Mouse (Mus musculus) liver, embryonic 12.5 days (tissue): Measurements from ENCODE around the gene Sh3glb1. TPM values are rescaled to one million over a fixed set of nuclear protein-coding genes. Genes with fewer than 3 reads are reported as not detected.

Experiments used
- ATAC-seq: fragments of 200-750 bp; cut with Nextera tagmentation; 2 replicates; pipeline ENCODE4 v1.8.0; 2017; ENCODE audit warnings: moderate number of reproducible peaks, mild to moderate bottlenecking, moderate library complexity
- H3K27ac ChIP-seq: fragments of 300-500 bp; sonication (generic); 2 replicates; pipeline ENCODE4 v1.5.1; 2016; ENCODE audit warnings: mild to moderate bottlenecking
- H3K27me3 ChIP-seq: fragments of 300-500 bp; sonication (generic); replicated peaks from 2 replicates; pipeline ENCODE4 v1.6.1; 2016; ENCODE audit warnings: mild to moderate bottlenecking, moderate library complexity
- H3K36me3 ChIP-seq: fragments of 300-500 bp; sonication (generic); 2 replicates; pipeline ENCODE4 v1.6.1; 2016; ENCODE audit warnings: mild to moderate bottlenecking, moderate library complexity
- H3K4me1 ChIP-seq: fragments of 300-500 bp; sonication (generic); 2 replicates; pipeline ENCODE4 v1.6.1; 2016
- H3K4me2 ChIP-seq: fragments of 300-500 bp; sonication (generic); 2 replicates; pipeline ENCODE4 v1.6.1; 2016; ENCODE audit warnings: mild to moderate bottlenecking, moderate library complexity
- H3K4me3 ChIP-seq: fragments of 300-500 bp; sonication (generic); 2 replicates; pipeline ENCODE4 v1.5.1; 2016; ENCODE audit warnings: mild to moderate bottlenecking, moderate library complexity
- H3K9ac ChIP-seq: fragments of 300-500 bp; sonication (generic); 2 replicates; pipeline ENCODE4 v1.6.1; 2016; ENCODE audit warnings: mild to moderate bottlenecking, moderate library complexity
- H3K9me3 ChIP-seq: fragments of 300-500 bp; sonication (generic); replicated peaks from 2 replicates; pipeline ENCODE4 v1.6.1; 2016; ENCODE audit warnings: mild to moderate bottlenecking, moderate library complexity
- WGBS: fragments of 180-500 bp; shearing (Covaris S2); methylation state at CpG from one replicate; pipeline ENCODE4 v1.1.7; 2016; ENCODE audit not compliant: insufficient replicate concordance; 5-methylcytosine and 5-hydroxymethylcytosine counted together
- polyA plus RNA-seq: library from polyadenylated mRNA; unstranded; fragments of >200 nt; fragmentation: Nextera tagmentation; extraction: Ambion mirVana; gene quantifications from 2 replicates; pipeline ENCODE4 v1.2.1, GENCODE M21; 2016

The Sh3glb1 gene
- polyA plus RNA-seq, 1 experiment from 2014 or later: 88.7 TPM

DNA sequence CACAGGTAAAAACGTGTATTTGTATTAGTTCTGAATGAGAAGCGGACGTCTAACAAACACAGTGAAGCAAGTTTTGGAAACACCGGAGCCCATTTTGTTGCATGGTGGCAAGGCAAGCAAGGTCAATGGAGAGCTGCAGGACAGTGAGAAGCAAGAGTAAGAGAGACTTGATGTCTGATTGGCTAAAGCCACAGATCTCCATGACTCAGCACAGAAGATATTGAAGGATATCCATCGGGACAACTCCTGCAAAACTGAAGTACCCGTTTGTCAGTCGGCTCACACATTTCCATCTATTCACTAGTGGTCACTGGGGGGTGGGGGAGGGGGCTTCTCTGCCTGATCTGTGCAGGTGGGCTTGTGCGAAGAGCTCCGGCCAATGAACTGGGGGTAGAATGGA, 52.1 kb downstream of the Sh3glb1 start:
- ATAC-seq: no peak
- H3K27me3 ChIP-seq: no peaks in the 10 kb centered on the region
- H3K9ac ChIP-seq: no peak overlapping the region
- H3K36me3 ChIP-seq: no peaks in the 10 kb centered on the region
- H3K4me1 ChIP-seq: peaks cover 93% of the 10 kb centered on the region
- no peak overlapping the region for H3K4me3 ChIP-seq
- H3K4me2 ChIP-seq: no peak overlapping the region
- no peaks in the 10 kb centered on the region for H3K9me3 ChIP-seq
- H3K27ac ChIP-seq: peak overlapping the region; percentile 98
- WGBS: 79% methylated on average over 9 of the region's 9 CpGs

GRCm38 (mm10) chr3:144664363-144665299, 55.5 kb downstream of the Sh3glb1 start:
- 60% methylated on average over 22 of the region's 22 CpGs for WGBS
- Histone ChIP-seq H3K36me3 (no peaks in the 10 kb centered on the region), H3K9ac (no peak overlapping the region), H3K27ac (no peak overlapping the region; the same call in 1 of the 2 replicates), H3K9me3 (no peaks in the 10 kb centered on the region), H3K27me3 (no peaks in the 10 kb centered on the region), H3K4me1 (peaks cover 84% of the 10 kb centered on the region), H3K4me2 (no peak overlapping the region), H3K4me3 (no peak overlapping the region)
- no peak for ATAC-seq

DNA sequence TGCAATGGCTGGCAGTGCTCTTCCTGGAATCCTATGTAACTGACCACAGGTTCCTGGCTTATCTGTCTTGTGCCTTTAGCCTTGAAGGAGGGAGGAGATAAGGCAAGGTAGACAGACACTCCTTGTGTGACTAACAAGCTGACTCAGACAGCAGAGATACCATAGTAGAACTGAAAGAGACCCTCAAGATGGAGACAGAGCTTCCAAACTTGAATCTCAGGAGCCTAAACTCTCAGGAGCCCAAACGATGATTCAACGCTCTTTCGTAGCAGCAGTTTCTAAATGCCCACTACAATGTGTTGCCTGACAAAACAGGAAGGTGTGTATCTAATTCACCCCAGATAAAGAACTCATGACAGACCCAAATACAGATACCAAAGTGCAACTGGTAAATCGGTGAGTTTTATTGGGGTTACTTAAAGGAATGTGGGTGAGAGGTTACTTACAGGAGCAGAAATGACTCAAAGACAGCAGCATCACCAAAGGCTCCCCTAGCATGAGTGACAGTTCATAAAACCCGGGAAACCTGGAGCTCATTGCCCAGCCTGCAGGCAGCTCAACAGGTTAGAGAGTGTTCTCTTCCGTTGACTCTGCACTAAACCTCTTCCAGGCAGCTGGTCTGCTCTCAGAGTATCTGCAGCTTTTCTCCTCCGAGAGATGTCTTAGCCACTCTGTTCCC, 56.6 kb downstream of the Sh3glb1 start:
- ATAC-seq: peak; percentile 69
- Histone ChIP-seq H3K36me3 (no peaks in the 10 kb centered on the region), H3K4me1 (peaks cover 74% of the 10 kb centered on the region), H3K27ac (peak overlapping the region; percentile 78; the same call in 1 of the 2 replicates), H3K27me3 (no peaks in the 10 kb centered on the region), H3K4me2 (peak overlapping the region; percentile 36; the same call in 1 of the 2 replicates), H3K9ac (peak overlapping the region; percentile 18; the same call in 1 of the 2 replicates), H3K9me3 (no peaks in the 10 kb centered on the region), H3K4me3 (no peak overlapping the region)
- 59% methylated on average over 7 of the region's 7 CpGs for WGBS

GRCm38 (mm10) chr3:144662215-144662852, 57.8 kb downstream of the Sh3glb1 start:
- Histone ChIP-seq H3K4me1 (peaks cover 61% of the 10 kb centered on the region), H3K9me3 (no peaks in the 10 kb centered on the region), H3K9ac (no peak overlapping the region), H3K4me2 (peak overlapping the region; percentile 36), H3K27me3 (no peaks in the 10 kb centered on the region), H3K27ac (peak overlapping the region; percentile 78), H3K36me3 (no peaks in the 10 kb centered on the region), H3K4me3 (no peak overlapping the region)
- WGBS: 19% methylated on average over 8 of the region's 8 CpGs
- ATAC-seq: peak; percentile 80

DNA sequence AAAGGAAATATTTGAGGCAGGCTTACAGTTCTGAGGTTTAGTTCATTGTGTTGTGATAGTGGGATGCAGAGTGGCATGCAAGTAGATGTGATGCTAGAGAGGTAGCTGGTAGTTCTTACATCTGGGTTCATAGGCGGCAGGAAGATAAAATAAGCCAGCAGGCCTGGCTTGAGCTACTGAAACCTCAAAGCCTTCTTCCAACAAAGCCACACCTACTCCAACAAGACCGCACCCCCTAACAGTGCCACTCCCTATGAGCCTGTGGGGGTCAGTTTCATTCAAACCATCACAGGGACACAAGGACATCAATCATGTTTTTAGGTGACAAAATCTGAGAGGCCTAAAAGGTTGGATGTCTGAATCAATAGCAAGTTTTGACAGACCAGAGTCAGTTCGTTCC, 58.7 kb downstream of the Sh3glb1 start:
- ATAC-seq: peak; percentile 75; the same call in 1 of the 2 replicates
- no peak overlapping the region for H3K4me3 ChIP-seq
- no peaks in the 10 kb centered on the region for H3K36me3 ChIP-seq
- no peak overlapping the region for H3K4me2 ChIP-seq
- H3K4me1 ChIP-seq: peaks cover 56% of the 10 kb centered on the region
- peak overlapping the region; percentile 46 for H3K27ac ChIP-seq
- 70% methylated on average over 3 of the region's 3 CpGs for WGBS
- H3K9ac ChIP-seq: no peak overlapping the region
- no peaks in the 10 kb centered on the region for H3K9me3 ChIP-seq
- no peaks in the 10 kb centered on the region for H3K27me3 ChIP-seq

DNA sequence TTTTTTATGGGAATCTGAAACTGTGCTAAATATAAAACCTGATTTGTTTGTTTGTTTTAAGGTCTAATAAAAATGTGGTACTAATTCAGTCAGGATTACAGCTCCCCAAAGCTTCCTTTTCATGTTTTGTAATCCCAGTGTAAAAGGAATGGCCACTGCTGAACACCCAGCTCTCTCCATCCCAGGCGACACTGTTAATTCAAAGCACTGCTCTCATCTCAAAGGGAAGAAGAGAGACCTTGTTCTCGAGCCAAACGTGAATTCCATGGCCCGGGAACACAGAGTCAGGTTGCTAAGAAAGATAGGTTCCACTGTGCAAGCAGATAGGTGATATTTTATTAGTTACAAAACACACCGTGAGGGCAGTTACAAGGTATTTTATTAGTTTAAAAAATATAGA, 75.9 kb downstream of the Sh3glb1 start:
- ATAC-seq: no peak
- no peak overlapping the region for H3K4me3 ChIP-seq
- no peak overlapping the region for H3K27ac ChIP-seq
- H3K27me3 ChIP-seq: peaks cover 9% of the 10 kb centered on the region; the same call in 1 of the 2 replicates
- H3K4me2 ChIP-seq: no peak overlapping the region
- WGBS: 78% methylated on average over 5 of the region's 5 CpGs
- H3K9me3 ChIP-seq: no peaks in the 10 kb centered on the region
- H3K4me1 ChIP-seq: peaks cover 13% of the 10 kb centered on the region
- H3K36me3 ChIP-seq: no peaks in the 10 kb centered on the region
- H3K9ac ChIP-seq: no peak overlapping the region

GRCm38 (mm10) chr3:144643301-144643871, 76.7 kb downstream of the Sh3glb1 start:
- Histone ChIP-seq H3K27ac (peak overlapping the region; percentile 20; the same call in 1 of the 2 replicates), H3K36me3 (no peaks in the 10 kb centered on the region), H3K9me3 (no peaks in the 10 kb centered on the region), H3K27me3 (peaks cover 12% of the 10 kb centered on the region; the same call in 1 of the 2 replicates), H3K9ac (no peak overlapping the region), H3K4me1 (peaks cover 13% of the 10 kb centered on the region), H3K4me3 (no peak overlapping the region), H3K4me2 (no peak overlapping the region)
- peak; percentile 63; the same call in 1 of the 2 replicates for ATAC-seq
- 11% methylated on average over 2 of the region's 2 CpGs for WGBS

GRCm38 (mm10) chr3:144642141-144642540, 78.0 kb downstream of the Sh3glb1 start:
- no peak overlapping the region for H3K27ac ChIP-seq
- no peaks in the 10 kb centered on the region for H3K9me3 ChIP-seq
- H3K4me3 ChIP-seq: no peak overlapping the region
- WGBS: 88% methylated on average over 4 of the region's 4 CpGs
- H3K27me3 ChIP-seq: peaks cover 15% of the 10 kb centered on the region; the same call in 1 of the 2 replicates
- no peak overlapping the region for H3K9ac ChIP-seq
- no peak for ATAC-seq
- H3K4me1 ChIP-seq: peaks cover 13% of the 10 kb centered on the region
- H3K4me2 ChIP-seq: no peak overlapping the region
- no peaks in the 10 kb centered on the region for H3K36me3 ChIP-seq

- no peak overlapping the region for H3K4me2 ChIP-seq
- no peak overlapping the region for H3K9ac ChIP-seq
- H3K27ac ChIP-seq: no peak overlapping the region
- H3K4me3 ChIP-seq: no peak overlapping the region
- no peaks in the 10 kb centered on the region for H3K9me3 ChIP-seq
- H3K36me3 ChIP-seq: no peaks in the 10 kb centered on the region
- no peak for ATAC-seq
- peaks cover 15% of the 10 kb centered on the region; the same call in 1 of the 2 replicates for H3K27me3 ChIP-seq
- H3K4me1 ChIP-seq: peaks cover 13% of the 10 kb centered on the region
These were observed 80.1 kb downstream of the Sh3glb1 start for GRCm38 (mm10) chr3:144640033-144640432.

- Histone ChIP-seq H3K4me3 (no peak overlapping the region), H3K4me2 (no peak overlapping the region), H3K27me3 (peaks cover 15% of the 10 kb centered on the region; the same call in 1 of the 2 replicates), H3K9ac (no peak overlapping the region), H3K27ac (no peak overlapping the region), H3K36me3 (no peaks in the 10 kb centered on the region), H3K4me1 (peaks cover 13% of the 10 kb centered on the region), H3K9me3 (no peaks in the 10 kb centered on the region)
- ATAC-seq: no peak
- WGBS: 61% methylated on average over 3 of the region's 3 CpGs
These were observed 80.7 kb downstream of the Sh3glb1 start for GRCm38 (mm10) chr3:144639387-144639786.

DNA sequence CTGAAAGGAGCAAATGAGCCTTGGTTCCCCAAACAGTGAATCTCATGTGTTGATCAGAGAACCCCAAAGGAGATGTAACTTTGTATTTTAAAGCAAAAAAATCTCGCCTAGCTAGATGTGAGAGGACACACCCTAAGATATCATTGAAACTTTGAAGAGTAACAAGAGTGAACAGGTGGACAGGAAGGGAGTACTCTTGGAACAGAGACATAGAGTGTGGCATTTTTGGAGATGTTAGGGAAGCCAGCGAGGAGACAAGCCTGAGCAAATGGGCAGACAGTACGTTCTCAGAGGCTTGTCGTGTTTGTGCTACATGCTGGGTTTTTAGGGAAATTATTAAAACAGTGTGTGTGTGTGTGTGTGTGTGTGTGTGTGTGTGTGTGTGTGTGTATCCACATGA, 82.0 kb downstream of the Sh3glb1 start:
- H3K4me2 ChIP-seq: no peak overlapping the region
- H3K4me1 ChIP-seq: peaks cover 4% of the 10 kb centered on the region
- no peak for ATAC-seq
- H3K4me3 ChIP-seq: no peak overlapping the region
- peaks cover 15% of the 10 kb centered on the region; the same call in 1 of the 2 replicates for H3K27me3 ChIP-seq
- no peak overlapping the region for H3K27ac ChIP-seq
- H3K9ac ChIP-seq: no peak overlapping the region
- H3K9me3 ChIP-seq: no peaks in the 10 kb centered on the region
- 72% methylated on average over 4 of the region's 4 CpGs for WGBS
- no peaks in the 10 kb centered on the region for H3K36me3 ChIP-seq
